Mouse (Mus musculus) c-Kit-negative CD71-positive TER-119-positive erythroid progenitor cells, embryonic 14.5 days (primary cell): ENCODE measurements around the gene Slc28a3.

Source experiments
- DNase-seq: peaks from one replicate; pipeline ENCODE4 v3.0.0-alpha.2; 2013; ENCODE audit warnings: low read depth, low spot score

The Slc28a3 gene

GRCm38 (mm10) chr13:58523011-58523760 is 87.5 kb downstream of the Slc28a3 start:
- no peak for DNase-seq

- no peak for DNase-seq
Observed at GRCm38 (mm10) chr13:58521331-58522030, 89.2 kb downstream of the Slc28a3 start.

GRCm38 (mm10) chr13:58520580-58521330 is 89.9 kb downstream of the Slc28a3 start:
- DNase-seq: no peak

GRCm38 (mm10) chr13:58520028-58520427 is 90.6 kb downstream of the Slc28a3 start:
- DNase-seq: peak; percentile 58

GRCm38 (mm10) chr13:58516277-58516676 is 94.4 kb downstream of the Slc28a3 start:
- DNase-seq: no peak

- DNase-seq: no peak
Observed at GRCm38 (mm10) chr13:58515635-58516034, 95.0 kb downstream of the Slc28a3 start.

- no peak for DNase-seq
Observed at GRCm38 (mm10) chr13:58514147-58514727, 96.4 kb downstream of the Slc28a3 start.

- no peak for DNase-seq
Observed at GRCm38 (mm10) chr13:58511926-58512325, 98.8 kb downstream of the Slc28a3 start.

GRCm38 (mm10) chr13:58511248-58511647 is 99.4 kb downstream of the Slc28a3 start:
- DNase-seq: no peak

- no peak for DNase-seq
Observed at GRCm38 (mm10) chr13:58509241-58509640, 101.4 kb downstream of the Slc28a3 start.

- no peak for DNase-seq
Observed at GRCm38 (mm10) chr13:58503610-58504009, 107.1 kb downstream of the Slc28a3 start.

GRCm38 (mm10) chr13:58497809-58498208 is 112.9 kb downstream of the Slc28a3 start:
- DNase-seq: no peak
